Mouse (Mus musculus): ENCODE results near the gene Tc2n. TPM values are rescaled to one million over a fixed set of nuclear protein-coding genes. Genes with fewer than 3 reads are reported as not detected.

The Tc2n gene
- total and polyA plus RNA-seq, 3 experiments, result 0.02 to 1.4 (median 0.73) TPM

Other genes with a start within 250 kb of the Tc2n start
- 10 to 100 TPM; 63.0 to 64.3 TPM for gene Fbln5, start 100.5 kb upstream of the Tc2n start, total RNA-seq (2021)
- gene Fbln5, start 100.5 kb upstream of the Tc2n start, polyA plus RNA-seq (2012; rRNA removed), result 29.1 and 29.6 TPM in 2 replicates
- gene Trip11, start 194.7 kb upstream of the Tc2n start, total RNA-seq (2021), result 10 to 100 TPM; 28.4 to 40.6 TPM
- 1.6 and 4.1 TPM in 2 replicates for gene Trip11, start 194.7 kb upstream of the Tc2n start, polyA plus RNA-seq (2012; rRNA removed)
- gene Atxn3, start 239.7 kb upstream of the Tc2n start, total RNA-seq (2021), result 10 to 100 TPM; 16.2 to 16.7 TPM
- gene Atxn3, start 239.7 kb upstream of the Tc2n start, polyA plus RNA-seq (2012; rRNA removed), result 0.77 and 1.2 TPM in 2 replicates

Data from adrenal gland, adult 2 months (tissue).